ENCODE assay signal across 23 mouse cellular contexts in genomic region chr2:50739599-50739979, GRCm38 (mm10).
DNase-seq lines count a peak whose midpoint lies in the region; ATAC-seq and TF ChIP-seq lines count a peak whose summit lies in the region.
"Had no signal": no experiment of that assay in that cellular context is flagged by ENCODE, and none has a peak within 500 bp of the region (broad histone marks: within the 10 kb centered on the region; RNA-seq: fewer than 3 reads in every experiment).

No protein-coding gene starts in this region.

- no peaks in the 10 kb centered on the region for H3K27me3 ChIP-seq in forebrain, embryonic 14.5 days (replicated peaks; ENCODE audit: control insufficient read depth, insufficient read depth, low read length)
- no peaks in the 10 kb centered on the region for H3K27me3 ChIP-seq in forebrain, embryonic 15.5 days
- no peaks in the 10 kb centered on the region for H3K27me3 ChIP-seq in hindbrain, embryonic 11.5 days (ENCODE audit: control insufficient read depth, insufficient read depth, low read length)
- no peaks in the 10 kb centered on the region for H3K27me3 ChIP-seq in hindbrain, postnatal 0 days (ENCODE audit: insufficient read depth, low read length)
- H3K27me3 ChIP-seq in midbrain, embryonic 14.5 days (ENCODE audit: control insufficient read depth, insufficient read depth, low read length) = no peaks in the 10 kb centered on the region
- H3K27me3 ChIP-seq in midbrain, postnatal 0 days (ENCODE audit: insufficient read depth, low read length) = no peaks in the 10 kb centered on the region
- H3K27me3 ChIP-seq: embryonic facial prominence, embryonic 12.5 days; embryonic facial prominence, embryonic 15.5 days; heart, embryonic 15.5 days; hindbrain, embryonic 15.5 days; intestine, embryonic 15.5 days had no signal

- 70% methylated on average over 8 of the region's 8 CpGs for WGBS in forebrain, embryonic 14.5 days
- 61% methylated on average over 8 of the region's 8 CpGs for WGBS in forebrain, embryonic 15.5 days
- 72% methylated on average over 8 of the region's 8 CpGs for WGBS in hindbrain, embryonic 11.5 days
- 66% methylated on average over 8 of the region's 8 CpGs for WGBS in hindbrain, postnatal 0 days
- WGBS in midbrain, embryonic 14.5 days = 58% methylated on average over 8 of the region's 8 CpGs
- WGBS in midbrain, postnatal 0 days = 55% methylated on average over 8 of the region's 8 CpGs

- H3K9ac ChIP-seq in forebrain, embryonic 14.5 days (ENCODE audit: low read length) = no peak overlapping the region
- no peak overlapping the region for H3K9ac ChIP-seq in forebrain, embryonic 15.5 days (replicated peaks)
- H3K9ac ChIP-seq in hindbrain, embryonic 11.5 days (ENCODE audit: low read depth, low read length) = no peak overlapping the region
- H3K9ac ChIP-seq in hindbrain, postnatal 0 days (replicated peaks; ENCODE audit: low read length) = no peak overlapping the region
- H3K9ac ChIP-seq in midbrain, embryonic 14.5 days (replicated peaks; ENCODE audit: low read length) = no peak overlapping the region
- H3K9ac ChIP-seq in midbrain, postnatal 0 days (replicated peaks; ENCODE audit: low read length, poor library complexity, severe bottlenecking) = no peak overlapping the region
- H3K9ac ChIP-seq: embryonic facial prominence, embryonic 12.5 days; embryonic facial prominence, embryonic 15.5 days; heart, embryonic 12.5 days; heart, embryonic 15.5 days; hindbrain, embryonic 15.5 days; intestine, embryonic 15.5 days had no signal

- no peaks in the 10 kb centered on the region for H3K9me3 ChIP-seq in forebrain, embryonic 14.5 days (replicated peaks; ENCODE audit: control insufficient read depth, low read length)
- no peaks in the 10 kb centered on the region for H3K9me3 ChIP-seq in forebrain, embryonic 15.5 days
- H3K9me3 ChIP-seq in hindbrain, embryonic 11.5 days (ENCODE audit: control insufficient read depth, low read length) = no peaks in the 10 kb centered on the region
- H3K9me3 ChIP-seq in hindbrain, postnatal 0 days (ENCODE audit: low read length) = no peaks in the 10 kb centered on the region
- no peaks in the 10 kb centered on the region for H3K9me3 ChIP-seq in midbrain, embryonic 14.5 days (ENCODE audit: control insufficient read depth, low read length)
- H3K9me3 ChIP-seq in midbrain, postnatal 0 days (ENCODE audit: low read length) = no peaks in the 10 kb centered on the region
- H3K9me3 ChIP-seq: embryonic facial prominence, embryonic 12.5 days; embryonic facial prominence, embryonic 15.5 days; heart, embryonic 12.5 days; heart, embryonic 15.5 days; hindbrain, embryonic 15.5 days; intestine, embryonic 15.5 days had no signal

- H3K27ac ChIP-seq in forebrain, embryonic 14.5 days (ENCODE audit: low read depth, low read length) = no peak overlapping the region
- no peak overlapping the region for H3K27ac ChIP-seq in forebrain, embryonic 15.5 days (replicated peaks)
- H3K27ac ChIP-seq in hindbrain, embryonic 11.5 days (ENCODE audit: low read depth, low read length) = no peak overlapping the region
- H3K27ac ChIP-seq in hindbrain, postnatal 0 days = no peak overlapping the region
- H3K27ac ChIP-seq in midbrain, embryonic 14.5 days (replicated peaks; ENCODE audit: low read depth, low read length) = no peak overlapping the region
- H3K27ac ChIP-seq in midbrain, postnatal 0 days (ENCODE audit: low read depth, low read length) = no peak overlapping the region
- H3K27ac ChIP-seq: embryonic facial prominence, embryonic 12.5 days; embryonic facial prominence, embryonic 15.5 days; heart, embryonic 15.5 days; hindbrain, embryonic 15.5 days; intestine, embryonic 15.5 days had no signal

- no peak overlapping the region for H3K4me3 ChIP-seq in forebrain, embryonic 14.5 days (ENCODE audit: low read depth, low read length)
- H3K4me3 ChIP-seq in forebrain, embryonic 15.5 days = no peak overlapping the region
- no peak overlapping the region for H3K4me3 ChIP-seq in hindbrain, embryonic 11.5 days (ENCODE audit: low read depth, low read length)
- no peak overlapping the region for H3K4me3 ChIP-seq in hindbrain, postnatal 0 days (ENCODE audit: low read length)
- no peak overlapping the region for H3K4me3 ChIP-seq in midbrain, embryonic 14.5 days (replicated peaks; ENCODE audit: low read depth, low read length)
- no peak overlapping the region for H3K4me3 ChIP-seq in midbrain, postnatal 0 days (ENCODE audit: low read depth, low read length)
- H3K4me3 ChIP-seq: embryonic facial prominence, embryonic 12.5 days; embryonic facial prominence, embryonic 15.5 days; heart, embryonic 12.5 days; heart, embryonic 15.5 days; hindbrain, embryonic 15.5 days; intestine, embryonic 15.5 days had no signal

- TF ChIP-seq POLR2A in brain, embryonic 14.5 days (IDR thresholded peaks at IDR 0.05; ENCODE audit: borderline replicate concordance, extremely low read depth, insufficient read depth, insufficient read length, poor library complexity, severe bottlenecking) = no peak

- TF ChIP-seq CTCF in hindbrain, postnatal 0 days (IDR thresholded peaks at IDR 0.05; ENCODE audit: low read depth) = no peak
- TF ChIP-seq CTCF in midbrain, postnatal 0 days (IDR thresholded peaks at IDR 0.05) = no peak
- no peak for TF ChIP-seq CTCF in brain, embryonic 14.5 days (IDR thresholded peaks at IDR 0.05; ENCODE audit: borderline replicate concordance, extremely low read depth, insufficient read depth, insufficient read length)

- H3K4me1 ChIP-seq in forebrain, embryonic 14.5 days (ENCODE audit: control insufficient read depth, insufficient read depth, low read length) = peaks cover 4% of the 10 kb centered on the region; the same call in 1 of the 2 replicates
- peaks cover 11% of the 10 kb centered on the region; the same call in 1 of the 2 replicates for H3K4me1 ChIP-seq in forebrain, embryonic 15.5 days
- 0 out of 2 replicates have a peak, but pooled peaks cover 5% of the 10 kb centered on the region for H3K4me1 ChIP-seq in hindbrain, embryonic 11.5 days (replicated peaks; ENCODE audit: control insufficient read depth, insufficient read depth, low read length)
- no peaks in the 10 kb centered on the region for H3K4me1 ChIP-seq in hindbrain, postnatal 0 days (ENCODE audit: insufficient read depth, low read length)
- peaks cover 16% of the 10 kb centered on the region; the same call in 1 of the 2 replicates for H3K4me1 ChIP-seq in midbrain, embryonic 14.5 days (ENCODE audit: control insufficient read depth, insufficient read depth, low read length)
- H3K4me1 ChIP-seq in midbrain, postnatal 0 days (ENCODE audit: insufficient read depth, low read length) = no peaks in the 10 kb centered on the region; the same call in 1 of the 2 replicates
- H3K4me1 ChIP-seq: heart, embryonic 12.5 days; heart, embryonic 15.5 days; intestine, embryonic 15.5 days had no signal

- ATAC-seq in forebrain, embryonic 14.5 days = peak; percentile 30; the same call in 1 of the 2 replicates
- no peak for ATAC-seq in forebrain, embryonic 15.5 days (replicated peaks)
- 0 out of 2 replicates have a peak, but pooled peaks have one; percentile 34 for ATAC-seq in hindbrain, embryonic 11.5 days (ENCODE audit: low FRiP score)
- no peak for ATAC-seq in hindbrain, postnatal 0 days
- ATAC-seq in midbrain, embryonic 14.5 days (ENCODE audit: low FRiP score, low TSS enrichment) = no peak
- ATAC-seq in midbrain, postnatal 0 days (ENCODE audit: low FRiP score) = no peak
- ATAC-seq: activated CD4-positive, CD25-positive, alpha-beta regulatory T cell, adult 4 months; intestine, embryonic 15.5 days had no signal

- H3K4me2 ChIP-seq in forebrain, embryonic 14.5 days (ENCODE audit: low read length) = no peak overlapping the region
- no peak overlapping the region for H3K4me2 ChIP-seq in forebrain, embryonic 15.5 days (replicated peaks)
- H3K4me2 ChIP-seq in hindbrain, embryonic 11.5 days (replicated peaks; ENCODE audit: low read depth, low read length) = no peak overlapping the region
- no peak overlapping the region for H3K4me2 ChIP-seq in hindbrain, postnatal 0 days (ENCODE audit: low read depth, low read length)
- no peak overlapping the region for H3K4me2 ChIP-seq in midbrain, embryonic 14.5 days (ENCODE audit: low read length)
- H3K4me2 ChIP-seq in midbrain, postnatal 0 days (ENCODE audit: low read depth, low read length, poor library complexity, severe bottlenecking) = no peak overlapping the region
- H3K4me2 ChIP-seq: embryonic facial prominence, embryonic 12.5 days; embryonic facial prominence, embryonic 15.5 days; heart, embryonic 12.5 days; heart, embryonic 15.5 days; hindbrain, embryonic 15.5 days; intestine, embryonic 15.5 days had no signal

- H3K36me3 ChIP-seq in forebrain, embryonic 14.5 days (ENCODE audit: control insufficient read depth, insufficient read depth, low read length) = no peaks in the 10 kb centered on the region
- H3K36me3 ChIP-seq in forebrain, embryonic 15.5 days = no peaks in the 10 kb centered on the region
- no peaks in the 10 kb centered on the region for H3K36me3 ChIP-seq in hindbrain, embryonic 11.5 days (ENCODE audit: control insufficient read depth, insufficient read depth, low read length)
- no peaks in the 10 kb centered on the region for H3K36me3 ChIP-seq in hindbrain, postnatal 0 days (ENCODE audit: insufficient read depth, low read length)
- no peaks in the 10 kb centered on the region for H3K36me3 ChIP-seq in midbrain, embryonic 14.5 days (ENCODE audit: control insufficient read depth, insufficient read depth, low read length)
- no peaks in the 10 kb centered on the region for H3K36me3 ChIP-seq in midbrain, postnatal 0 days (ENCODE audit: insufficient read depth, low read length)
- H3K36me3 ChIP-seq: embryonic facial prominence, embryonic 12.5 days; embryonic facial prominence, embryonic 15.5 days; heart, embryonic 12.5 days; heart, embryonic 15.5 days; hindbrain, embryonic 15.5 days; intestine, embryonic 15.5 days had no signal

- DNase-seq in forebrain, embryonic 14.5 days (ENCODE audit: low spot score) = peak; percentile 30
- DNase-seq in hindbrain, embryonic 11.5 days (ENCODE audit: low spot score) = no peak
- no peak for DNase-seq in hindbrain, postnatal 0 days (ENCODE audit: low spot score)
- peak; percentile 52 for DNase-seq in midbrain, embryonic 14.5 days
- no peak for DNase-seq in midbrain, postnatal 0 days (ENCODE audit: low spot score)
- DNase-seq in brain, embryonic 14.5 days (ENCODE audit: low read depth) = peak; percentile 58
- DNase-seq: adrenal gland, adult 8-10 months; adrenal gland, postnatal 25 days; cerebellum, adult 18-20 months; cerebellum, adult 9-10 months; cerebellum, postnatal 25 days; gastrocnemius, postnatal 25 days; heart, adult 18-20 months; heart, postnatal 10 days; heart, postnatal 36 days had no signal

Comparison
In these comparisons a context has a peak if more than half of its experiments do, and no peak if none do; other contexts are left out.
1. ATAC-seq: peak in forebrain, embryonic 14.5 days (single experiment) and hindbrain, embryonic 11.5 days (single experiment); none in forebrain, embryonic 15.5 days (single experiment), hindbrain, postnatal 0 days (single experiment), midbrain, embryonic 14.5 days (single experiment) and midbrain, postnatal 0 days (single experiment).
2. DNase-seq: peak in forebrain, embryonic 14.5 days (single experiment), midbrain, embryonic 14.5 days (single experiment) and brain, embryonic 14.5 days (single experiment); none in hindbrain, embryonic 11.5 days (single experiment), hindbrain, postnatal 0 days (single experiment) and midbrain, postnatal 0 days (single experiment).